Mouse (Mus musculus) liver, embryonic 14.5 days (tissue): Measurements from ENCODE around the gene Oasl1.

Experiments used
- CTCF ChIP-seq: IDR thresholded peaks from 2 replicates; pipeline ENCODE4 v1.5.1; 2016; ENCODE audit warnings: antibody characterized with exemption, low read depth, control low read depth
- EP300 ChIP-seq: IDR thresholded peaks from 2 replicates; pipeline ENCODE4 v1.6.1; 2016; ENCODE audit warnings: antibody characterized with exemption, low read depth

DNA sequence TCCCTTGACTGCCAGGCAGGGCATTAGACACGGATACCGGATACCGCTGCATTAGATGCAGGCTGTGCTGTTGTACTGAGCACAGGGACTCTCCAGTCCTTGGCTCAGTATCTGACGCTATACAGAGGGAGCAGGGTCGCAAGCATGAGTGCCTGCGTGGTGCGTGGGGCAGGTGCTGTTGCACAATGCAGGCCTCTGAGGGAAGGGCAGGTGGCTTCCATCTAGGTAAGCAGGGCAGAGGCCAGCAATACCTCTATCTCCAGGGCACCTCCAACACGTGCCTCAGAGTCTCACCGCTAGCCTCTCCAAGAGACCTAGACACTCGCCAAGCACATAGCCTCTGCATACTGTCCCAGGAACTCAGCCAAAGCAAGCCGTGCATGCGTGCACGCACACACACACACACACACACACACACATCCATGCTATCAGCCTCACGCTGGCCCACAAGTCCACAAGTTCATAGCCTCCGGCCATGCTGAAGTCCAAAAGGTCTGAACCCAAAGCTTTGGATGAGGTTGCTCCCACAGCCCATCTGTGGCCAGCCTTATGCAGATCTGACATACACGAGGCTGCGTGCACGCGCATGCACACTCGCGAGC, 28.3 kb downstream of the Oasl1 start:
- TF ChIP-seq EP300 (no peak), CTCF (no peak)
